Mouse (Mus musculus) neural tube, embryonic 14.5 days (tissue): ENCODE data around the gene Slc8b1. TPM values are rescaled to one million over a fixed set of nuclear protein-coding genes. Genes with fewer than 3 reads are reported as not detected.

Experiments
- ATAC-seq: fragments of 200-750 bp; cut with Nextera tagmentation; 2 replicates; pipeline ENCODE4 v1.8.0; 2017; ENCODE audit warnings: low read depth, mild to moderate bottlenecking, moderate TSS enrichment, moderate library complexity
- H3K27ac ChIP-seq: fragments of 300-500 bp; sonication (generic); 2 replicates; pipeline ENCODE4 v1.5.1; 2014; ENCODE audit warnings: low read depth, mild to moderate bottlenecking, control low read depth, low read length, moderate library complexity, mixed read lengths
- H3K27me3 ChIP-seq: fragments of 300-500 bp; sonication (generic); 2 replicates; pipeline ENCODE4 v1.6.1; 2014; ENCODE audit warnings: low read length; ENCODE audit not compliant: control insufficient read depth, insufficient read depth
- H3K36me3 ChIP-seq: fragments of 300-500 bp; sonication (generic); 2 replicates; pipeline ENCODE4 v1.6.1; 2014; ENCODE audit warnings: low read length, mixed read lengths; ENCODE audit not compliant: control insufficient read depth, insufficient read depth
- H3K4me1 ChIP-seq: fragments of 300-500 bp; sonication (generic); 2 replicates; pipeline ENCODE4 v1.6.1; 2014; ENCODE audit warnings: low read length; ENCODE audit not compliant: control insufficient read depth, insufficient read depth
- H3K4me2 ChIP-seq: fragments of 300-500 bp; sonication (generic); 2 replicates; pipeline ENCODE4 v1.6.1; 2014; ENCODE audit warnings: mild to moderate bottlenecking, low read depth, low read length, control low read depth
- H3K4me3 ChIP-seq: fragments of 300-500 bp; sonication (generic); 2 replicates; pipeline ENCODE4 v1.5.1; 2014; ENCODE audit warnings: low read depth, low read length, control low read depth, mixed read lengths
- H3K9ac ChIP-seq: fragments of 300-500 bp; sonication (generic); replicated peaks from 2 replicates; pipeline ENCODE4 v1.6.1; 2014; ENCODE audit warnings: low read depth, mild to moderate bottlenecking, control low read depth, low read length, mixed read lengths
- H3K9me3 ChIP-seq: fragments of 300-500 bp; sonication (generic); 2 replicates; pipeline ENCODE4 v1.6.1; 2016; ENCODE audit warnings: low read length; ENCODE audit not compliant: control insufficient read depth
- WGBS: fragments of 180-500 bp; shearing (Covaris S2); extraction: QIAGEN DNeasy Blood & Tissue Kit; methylation state at CpG from one replicate; pipeline ENCODE4 v1.1.7; 2014; 5-methylcytosine and 5-hydroxymethylcytosine counted together
- polyA plus RNA-seq: library from polyadenylated mRNA; unstranded; fragments of >200 nt; fragmentation: Nextera tagmentation; extraction: Ambion mirVana; gene quantifications from 2 replicates; pipeline ENCODE4 v1.2.1, GENCODE M21; 2014

The Slc8b1 gene
- 0.95 and 2.1 TPM in 2 replicates for polyA plus RNA-seq

DNA sequence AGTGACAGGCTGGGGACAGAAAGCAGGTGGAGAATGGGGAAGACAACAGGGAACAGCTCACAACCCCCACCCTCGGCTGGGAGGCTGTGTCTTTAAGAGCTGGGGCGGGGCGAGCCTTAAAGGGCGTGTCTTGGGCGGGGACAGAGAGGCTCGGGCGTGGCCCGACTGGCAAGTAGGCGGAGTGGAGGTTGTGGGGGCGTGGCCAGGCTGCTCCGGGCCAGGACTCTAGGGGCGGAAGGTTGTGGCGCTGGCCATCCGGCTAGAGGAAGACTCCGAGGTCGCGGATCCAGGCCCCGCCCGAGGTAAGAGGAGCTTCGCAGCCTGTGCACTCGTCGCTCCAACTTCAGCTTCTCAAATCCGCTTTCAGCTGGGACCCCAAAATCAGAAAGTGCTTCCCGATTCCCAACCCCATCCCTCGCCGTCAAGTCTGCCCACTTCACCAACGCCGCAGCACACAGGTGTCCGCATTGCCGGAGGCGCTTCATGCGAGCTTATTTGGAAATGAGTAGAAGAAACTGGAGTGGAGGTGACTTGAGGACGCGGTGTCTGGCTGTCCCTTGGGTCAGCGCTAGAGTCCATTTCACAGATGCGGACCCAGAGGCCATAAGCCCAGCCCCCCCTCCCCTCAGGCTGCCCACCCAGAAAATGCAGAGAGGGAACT is at the start of gene Slc8b1:
Slc8b1 (plus strand) TSS at position 187 of the 661 bp plus-strand sequence.
- H3K4me3 ChIP-seq, result peak within 1 kb of the TSS; percentile 34
- no peak within 1 kb of the TSS for H3K27ac ChIP-seq
- H3K4me2 ChIP-seq, result peak within 1 kb of the TSS; percentile 62
- peak; percentile 74 for ATAC-seq
- no peaks in the 10 kb centered on the region for H3K27me3 ChIP-seq
- whole genome bisulfite sequencing, result under 1% methylated on average over 36 of the region's 36 CpGs
- no peaks in the 10 kb centered on the region for H3K36me3 ChIP-seq
- 0 out of 2 replicates have a peak within 1 kb of the TSS, but pooled peaks have one; percentile 4 for H3K9ac ChIP-seq
- 0 out of 2 replicates have a peak, but pooled peaks cover 4% of the 10 kb centered on the region for H3K4me1 ChIP-seq
- no peaks in the 10 kb centered on the region for H3K9me3 ChIP-seq

- no peaks in the 10 kb centered on the region for H3K9me3 ChIP-seq
- WGBS, result 69% methylated on average over 15 of the region's 15 CpGs
- H3K36me3 ChIP-seq, result no peaks in the 10 kb centered on the region
- no peaks in the 10 kb centered on the region for H3K27me3 ChIP-seq
- H3K27ac ChIP-seq, result no peak overlapping the region
- H3K4me3 ChIP-seq, result no peak overlapping the region
- ATAC-seq, result no peak
- no peaks in the 10 kb centered on the region for H3K4me1 ChIP-seq
- no peak overlapping the region for H3K4me2 ChIP-seq
- no peak overlapping the region for H3K9ac ChIP-seq
Measured at GRCm38 (mm10) chr5:120461902-120462301, 49.1 kb upstream of the Slc8b1 start.

DNA sequence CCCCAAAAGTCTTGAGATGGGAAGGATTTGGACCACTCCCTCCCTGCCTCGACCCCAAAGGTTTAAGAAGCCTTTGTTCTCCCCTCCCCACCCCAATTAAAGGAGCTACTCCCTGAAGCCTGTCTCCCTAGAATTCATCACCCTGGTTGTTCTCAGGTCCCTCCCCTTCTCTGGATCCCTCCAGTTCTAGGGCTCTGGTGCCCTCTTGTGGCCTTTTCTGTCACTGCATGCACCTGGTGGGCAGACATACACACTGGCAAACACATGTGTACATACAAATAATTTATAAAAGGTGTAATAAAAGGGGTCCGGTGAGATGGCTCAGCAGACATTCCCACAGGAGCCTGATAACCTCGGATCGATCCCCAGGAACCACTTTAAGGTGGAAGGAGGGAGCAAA is 46.6 kb upstream of the Slc8b1 start:
- H3K9ac ChIP-seq, result no peak overlapping the region
- no peaks in the 10 kb centered on the region for H3K4me1 ChIP-seq
- WGBS, result 72% methylated on average over 4 of the region's 4 CpGs
- H3K4me2 ChIP-seq, result no peak overlapping the region
- no peaks in the 10 kb centered on the region for H3K9me3 ChIP-seq
- ATAC-seq, result no peak
- H3K27me3 ChIP-seq, result no peaks in the 10 kb centered on the region
- H3K36me3 ChIP-seq, result no peaks in the 10 kb centered on the region
- no peak overlapping the region for H3K27ac ChIP-seq
- H3K4me3 ChIP-seq, result no peak overlapping the region

- H3K27me3 ChIP-seq, result no peaks in the 10 kb centered on the region
- no peak overlapping the region for H3K4me3 ChIP-seq
- no peaks in the 10 kb centered on the region for H3K4me1 ChIP-seq
- WGBS, result 42% methylated on average over 5 of the region's 5 CpGs
- no peak overlapping the region for H3K4me2 ChIP-seq
- H3K9ac ChIP-seq, result no peak overlapping the region
- H3K27ac ChIP-seq, result no peak overlapping the region
- no peak for ATAC-seq
- no peaks in the 10 kb centered on the region for H3K36me3 ChIP-seq
- H3K9me3 ChIP-seq, result no peaks in the 10 kb centered on the region
Measured at GRCm38 (mm10) chr5:120465062-120465461, 45.9 kb upstream of the Slc8b1 start.

DNA sequence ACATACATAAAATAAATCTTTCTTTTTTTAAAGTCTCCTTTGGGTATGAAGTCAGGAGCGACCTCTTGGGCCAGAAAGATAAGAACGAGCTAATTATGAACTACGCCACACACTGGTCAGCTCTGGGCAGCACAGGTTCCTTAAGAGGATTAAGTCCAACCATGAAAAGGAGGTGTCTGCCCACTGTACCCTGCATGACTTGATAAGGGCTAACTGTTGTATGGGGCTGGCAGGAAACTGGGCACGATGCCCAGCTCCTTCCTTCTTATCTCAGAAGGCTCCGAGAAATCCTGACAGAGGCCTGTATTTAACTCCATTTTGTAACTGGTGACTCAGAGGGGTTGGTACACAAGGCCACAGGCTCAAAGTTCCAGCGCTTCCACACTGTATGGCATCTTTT is 45.1 kb upstream of the Slc8b1 start:
- Histone ChIP-seq H3K4me2 (no peak overlapping the region), H3K27ac (no peak overlapping the region), H3K36me3 (no peaks in the 10 kb centered on the region), H3K4me3 (no peak overlapping the region), H3K9me3 (no peaks in the 10 kb centered on the region), H3K9ac (no peak overlapping the region), H3K4me1 (no peaks in the 10 kb centered on the region), H3K27me3 (no peaks in the 10 kb centered on the region)
- WGBS, result 93% methylated on average over 6 of the region's 6 CpGs
- no peak for ATAC-seq

GRCm38 (mm10) chr5:120467026-120467425 is 43.9 kb upstream of the Slc8b1 start:
- no peaks in the 10 kb centered on the region for H3K27me3 ChIP-seq
- 23% methylated on average over 4 of the region's 4 CpGs for WGBS
- H3K9ac ChIP-seq, result no peak overlapping the region
- no peaks in the 10 kb centered on the region for H3K36me3 ChIP-seq
- ATAC-seq, result no peak
- peak overlapping the region; percentile 29; the same call in 1 of the 2 replicates for H3K4me2 ChIP-seq
- no peak overlapping the region for H3K27ac ChIP-seq
- no peaks in the 10 kb centered on the region for H3K4me1 ChIP-seq
- no peaks in the 10 kb centered on the region for H3K9me3 ChIP-seq
- H3K4me3 ChIP-seq, result peak overlapping the region; percentile 11; the same call in 1 of the 2 replicates

GRCm38 (mm10) chr5:120468336-120468735 is 42.6 kb upstream of the Slc8b1 start:
- H3K4me3 ChIP-seq, result no peak overlapping the region
- 84% methylated on average over 5 of the region's 5 CpGs for WGBS
- no peaks in the 10 kb centered on the region for H3K4me1 ChIP-seq
- no peaks in the 10 kb centered on the region for H3K9me3 ChIP-seq
- H3K4me2 ChIP-seq, result no peak overlapping the region
- no peak overlapping the region for H3K9ac ChIP-seq
- no peak overlapping the region for H3K27ac ChIP-seq
- H3K27me3 ChIP-seq, result no peaks in the 10 kb centered on the region
- ATAC-seq, result no peak
- no peaks in the 10 kb centered on the region for H3K36me3 ChIP-seq

DNA sequence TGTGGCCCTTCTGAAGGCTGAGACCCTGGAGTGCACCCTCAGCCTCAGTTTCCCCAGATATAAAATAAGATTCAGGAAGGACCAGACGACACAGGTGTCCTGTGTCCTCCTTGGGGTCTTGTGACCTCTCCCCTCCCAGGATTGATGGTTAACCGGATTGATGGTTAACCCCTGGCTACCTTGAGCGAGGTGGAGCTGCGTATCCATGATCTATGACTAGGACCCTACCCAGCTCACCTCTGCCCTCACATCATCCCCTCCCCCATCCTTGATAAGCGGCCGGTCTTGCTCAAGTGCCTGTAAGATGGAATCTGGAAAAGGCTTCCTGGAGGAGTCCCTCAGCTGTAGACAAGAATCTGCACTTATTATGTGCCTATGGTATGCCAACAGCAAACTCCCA is 42.1 kb upstream of the Slc8b1 start:
- Histone ChIP-seq H3K4me3 (no peak overlapping the region), H3K27ac (no peak overlapping the region), H3K27me3 (no peaks in the 10 kb centered on the region), H3K9me3 (no peaks in the 10 kb centered on the region), H3K36me3 (no peaks in the 10 kb centered on the region), H3K4me1 (no peaks in the 10 kb centered on the region), H3K4me2 (no peak overlapping the region), H3K9ac (no peak overlapping the region)
- no peak for ATAC-seq
- WGBS, result 83% methylated on average over 6 of the region's 6 CpGs

DNA sequence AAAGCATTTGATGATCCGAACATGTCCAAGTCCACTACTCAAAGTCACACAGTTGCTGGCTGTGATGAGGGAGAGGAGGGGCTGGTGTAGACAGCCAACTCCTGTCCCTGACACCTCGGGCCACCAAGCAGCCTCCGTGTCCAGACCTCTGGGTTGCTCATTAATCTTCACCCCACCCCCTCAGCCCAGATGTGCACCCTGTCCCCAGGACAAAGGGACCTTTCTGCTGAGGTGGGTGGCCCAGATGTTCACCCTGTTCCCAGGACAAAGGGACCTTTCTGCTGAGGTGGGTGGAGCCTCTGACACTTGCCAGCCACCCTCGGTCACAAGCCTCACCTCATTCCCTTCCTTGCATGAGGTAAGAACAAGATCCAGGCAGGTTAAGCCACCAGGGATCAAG is 39.4 kb upstream of the Slc8b1 start:
- no peak overlapping the region for H3K4me2 ChIP-seq
- WGBS, result 47% methylated on average over 4 of the region's 4 CpGs
- no peak for ATAC-seq

More for the DNA sequence above, 39.4 kb upstream of the Slc8b1 start:
- no peak overlapping the region for H3K27ac ChIP-seq
- no peak overlapping the region for H3K9ac ChIP-seq
- no peak overlapping the region for H3K4me3 ChIP-seq
- H3K27me3 ChIP-seq, result no peaks in the 10 kb centered on the region
- no peaks in the 10 kb centered on the region for H3K36me3 ChIP-seq
- H3K9me3 ChIP-seq, result no peaks in the 10 kb centered on the region
- H3K4me1 ChIP-seq, result no peaks in the 10 kb centered on the region
